Mouse (Mus musculus) stomach, embryonic 15.5 days (tissue): ENCODE results near the gene Pik3r1. TPM values are rescaled to one million over a fixed set of nuclear protein-coding genes. Genes with fewer than 3 reads are reported as not detected.

Experiments
- ATAC-seq: fragments of 200-750 bp; cut with Nextera tagmentation; 2 replicates; pipeline ENCODE4 v1.8.0; 2017; ENCODE audit warnings: low read depth, moderate number of reproducible peaks, moderate TSS enrichment; ENCODE audit not compliant: insufficient read depth, low FRiP score
- H3K27ac ChIP-seq: fragments of 300-500 bp; sonication (generic); 2 replicates; pipeline ENCODE4 v1.5.1; 2015; ENCODE audit warnings: mild to moderate bottlenecking, inconsistent platforms
- H3K27me3 ChIP-seq: fragments of 300-500 bp; sonication (generic); replicated peaks from 2 replicates; pipeline ENCODE4 v1.6.1; 2015; ENCODE audit warnings: inconsistent platforms
- H3K36me3 ChIP-seq: fragments of 300-500 bp; sonication (generic); 2 replicates; pipeline ENCODE4 v1.6.1; 2015; ENCODE audit warnings: inconsistent platforms
- H3K4me1 ChIP-seq: fragments of 300-500 bp; sonication (generic); 2 replicates; pipeline ENCODE4 v1.6.1; 2015; ENCODE audit warnings: inconsistent platforms
- H3K4me2 ChIP-seq: fragments of 300-500 bp; sonication (generic); 2 replicates; pipeline ENCODE4 v1.6.1; 2015; ENCODE audit warnings: mild to moderate bottlenecking, inconsistent platforms
- H3K4me3 ChIP-seq: fragments of 300-500 bp; sonication (generic); replicated peaks from 2 replicates; pipeline ENCODE4 v1.5.1; 2015; ENCODE audit warnings: inconsistent platforms
- H3K9ac ChIP-seq: fragments of 300-500 bp; sonication (generic); 2 replicates; pipeline ENCODE4 v1.6.1; 2015; ENCODE audit warnings: inconsistent platforms
- H3K9me3 ChIP-seq: fragments of 300-500 bp; sonication (generic); 2 replicates; pipeline ENCODE4 v1.6.1; 2016; ENCODE audit warnings: inconsistent platforms
- WGBS: fragments of 180-500 bp; shearing (Covaris S2); methylation state at CpG from one replicate; pipeline ENCODE4 v1.1.7; 2015; 5-methylcytosine and 5-hydroxymethylcytosine counted together
- polyA plus RNA-seq: library from polyadenylated mRNA; unstranded; fragments of >200 nt; fragmentation: Nextera tagmentation; extraction: Ambion mirVana; gene quantifications from 2 replicates; pipeline ENCODE4 v1.2.1, GENCODE M21; 2015

Pik3r1 gene
- polyA plus RNA-seq, 1 experiment from 2014 or later = 55.0 TPM

DNA sequence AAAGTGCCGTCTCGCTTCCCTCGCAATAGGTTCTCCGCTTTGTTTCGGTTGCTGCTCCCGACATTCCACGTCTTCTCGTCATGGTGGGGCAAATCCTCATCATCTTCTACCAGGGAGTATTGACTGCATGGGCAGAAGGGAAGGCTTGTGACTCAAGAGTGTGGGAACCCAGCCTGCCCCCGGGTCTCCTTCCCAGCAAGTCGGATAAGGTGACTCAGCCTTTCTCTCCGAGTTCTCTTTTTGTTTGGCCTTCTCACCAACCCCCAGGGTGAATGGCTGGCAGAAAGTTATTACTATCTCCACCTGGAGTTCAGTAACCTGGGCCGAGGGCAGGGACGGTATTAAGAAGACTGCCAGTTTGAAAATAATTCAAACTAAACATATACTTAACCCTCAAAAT is 81.8 kb downstream of the Pik3r1 start:
- Histone ChIP-seq H3K4me3 (no peak overlapping the region), H3K36me3 (peaks cover 43% of the 10 kb centered on the region), H3K27me3 (no peaks in the 10 kb centered on the region), H3K9ac (no peak overlapping the region), H3K9me3 (no peaks in the 10 kb centered on the region), H3K27ac (no peak overlapping the region), H3K4me1 (no peaks in the 10 kb centered on the region), H3K4me2 (no peak overlapping the region)
- no peak for ATAC-seq
- 88% methylated on average over 13 of the region's 13 CpGs for WGBS

DNA sequence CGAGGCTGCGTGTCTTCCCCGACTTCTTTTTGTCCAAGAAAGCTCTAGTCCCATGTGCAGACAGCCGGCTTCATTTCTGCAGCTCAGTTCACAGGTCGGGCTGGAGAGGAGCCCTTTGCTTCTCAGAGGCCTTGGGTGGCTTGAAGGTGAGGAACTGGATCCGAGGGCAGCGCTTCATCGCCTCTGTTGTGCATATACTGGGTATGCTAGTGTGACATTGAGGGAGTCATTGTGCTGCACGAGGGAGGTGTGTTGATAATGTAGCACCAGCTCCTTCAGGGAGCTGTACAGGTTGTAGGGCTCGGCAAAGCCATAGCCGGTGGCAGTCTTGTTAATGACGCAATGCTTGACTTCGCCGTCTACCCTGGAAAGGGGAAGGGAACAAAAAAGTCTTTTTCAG is 83.3 kb downstream of the Pik3r1 start:
- no peak overlapping the region for H3K4me3 ChIP-seq
- no peaks in the 10 kb centered on the region for H3K9me3 ChIP-seq
- no peak overlapping the region for H3K4me2 ChIP-seq
- H3K27ac ChIP-seq = no peak overlapping the region
- no peaks in the 10 kb centered on the region for H3K4me1 ChIP-seq
- no peak for ATAC-seq
- H3K27me3 ChIP-seq = no peaks in the 10 kb centered on the region
- peaks cover 38% of the 10 kb centered on the region for H3K36me3 ChIP-seq
- 90% methylated on average over 14 of the region's 14 CpGs for WGBS
- no peak overlapping the region for H3K9ac ChIP-seq

DNA sequence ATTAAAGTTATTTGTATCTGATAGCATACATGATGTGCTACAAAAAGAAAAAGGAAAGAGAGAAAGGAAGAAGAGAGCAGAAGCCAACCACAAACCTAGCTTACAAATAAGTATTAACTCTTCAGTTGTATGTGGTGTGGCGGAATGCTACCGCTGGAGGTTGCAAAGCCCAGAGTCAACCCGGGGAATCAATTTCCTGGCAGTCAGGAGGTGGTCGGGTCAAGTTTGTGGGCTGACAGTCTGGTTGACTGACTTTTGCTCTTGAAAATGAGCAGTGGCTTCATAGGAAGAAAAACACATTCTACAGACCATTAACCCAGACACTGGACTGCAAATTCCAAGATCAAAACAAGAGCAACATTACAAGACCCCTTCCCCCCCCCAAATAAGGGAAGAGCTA is 85.6 kb downstream of the Pik3r1 start:
- H3K4me1 ChIP-seq = no peaks in the 10 kb centered on the region
- no peaks in the 10 kb centered on the region for H3K9me3 ChIP-seq
- no peak overlapping the region for H3K9ac ChIP-seq
- peaks cover 33% of the 10 kb centered on the region for H3K36me3 ChIP-seq
- no peak overlapping the region for H3K4me3 ChIP-seq
- no peaks in the 10 kb centered on the region for H3K27me3 ChIP-seq
- H3K4me2 ChIP-seq = no peak overlapping the region
- no peak for ATAC-seq
- no peak overlapping the region for H3K27ac ChIP-seq
- 75% methylated on average over 4 of the region's 4 CpGs for WGBS

DNA sequence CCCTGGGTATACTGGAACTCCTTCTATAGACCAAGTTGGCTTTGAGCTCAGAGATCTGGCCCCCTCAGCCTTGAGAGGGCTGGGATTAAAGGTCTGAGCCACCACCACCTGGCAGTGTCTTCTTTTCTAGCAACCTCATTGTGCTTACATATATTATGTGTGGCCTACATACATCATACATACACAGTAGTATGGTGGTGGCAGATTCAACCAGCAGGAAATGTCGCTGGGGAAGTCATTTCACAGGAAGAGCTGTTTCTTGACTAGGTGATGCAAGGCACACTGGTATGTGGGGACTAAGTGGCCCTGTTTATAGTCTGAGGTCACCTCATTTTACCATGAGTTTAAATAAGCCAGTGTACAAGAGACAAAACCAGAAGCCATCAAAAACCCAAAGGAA is 87.9 kb downstream of the Pik3r1 start:
- H3K36me3 ChIP-seq = peaks cover 22% of the 10 kb centered on the region
- H3K9ac ChIP-seq = no peak overlapping the region
- no peaks in the 10 kb centered on the region for H3K9me3 ChIP-seq
- no peak overlapping the region for H3K4me3 ChIP-seq
- no peak overlapping the region for H3K4me2 ChIP-seq
- ATAC-seq = no peak
- H3K27me3 ChIP-seq = no peaks in the 10 kb centered on the region
- no peak overlapping the region for H3K27ac ChIP-seq
- H3K4me1 ChIP-seq = no peaks in the 10 kb centered on the region
- 95% methylated on average over 1 of the region's 1 CpGs for WGBS

DNA sequence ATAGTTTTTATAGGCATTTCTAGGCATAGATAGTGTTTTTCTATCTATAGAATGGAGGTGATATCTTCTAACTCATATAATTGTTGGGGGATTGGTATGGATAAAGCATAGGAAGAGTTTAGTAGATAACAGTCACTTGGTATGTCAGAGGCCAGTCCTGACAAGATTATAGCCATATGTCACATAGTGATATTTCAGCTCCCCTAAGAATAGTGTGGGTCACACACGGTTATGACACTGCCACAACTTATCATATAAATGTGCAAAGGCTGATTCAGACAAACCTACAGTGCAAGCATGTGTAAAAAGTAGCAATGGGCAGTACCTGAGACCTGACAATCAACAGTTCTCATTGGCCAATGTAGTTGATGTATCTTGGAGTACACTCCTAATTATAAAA is 89.0 kb downstream of the Pik3r1 start:
- no peak for ATAC-seq
- 76% methylated on average over 1 of the region's 1 CpGs for WGBS
- Histone ChIP-seq H3K9me3 (no peaks in the 10 kb centered on the region), H3K4me3 (no peak overlapping the region), H3K27ac (no peak overlapping the region), H3K9ac (no peak overlapping the region), H3K36me3 (peaks cover 17% of the 10 kb centered on the region), H3K4me1 (no peaks in the 10 kb centered on the region), H3K4me2 (no peak overlapping the region), H3K27me3 (no peaks in the 10 kb centered on the region)

DNA sequence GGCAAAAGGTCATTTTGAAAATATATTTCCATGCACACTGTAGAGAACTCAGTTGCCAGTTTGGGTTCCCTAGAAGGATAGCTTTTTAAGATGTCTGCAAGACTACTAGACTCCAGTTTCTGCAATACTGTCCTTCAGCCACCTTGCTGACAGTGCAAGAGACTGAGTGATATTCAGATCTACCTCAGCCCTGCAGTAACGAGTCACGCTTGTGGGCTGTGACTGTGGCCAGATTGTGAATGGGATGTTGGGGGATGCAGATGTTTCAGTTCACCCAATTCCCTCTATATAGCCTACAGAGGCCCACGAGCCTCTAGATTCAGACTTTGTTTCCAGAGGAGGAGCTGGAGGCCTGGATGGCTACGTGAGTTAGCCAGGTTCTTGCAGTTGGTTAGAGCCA is 90.0 kb downstream of the Pik3r1 start:
- Histone ChIP-seq H3K27ac (no peak overlapping the region), H3K4me3 (no peak overlapping the region), H3K4me2 (no peak overlapping the region), H3K27me3 (no peaks in the 10 kb centered on the region), H3K9ac (no peak overlapping the region), H3K4me1 (no peaks in the 10 kb centered on the region), H3K9me3 (no peaks in the 10 kb centered on the region), H3K36me3 (peaks cover 12% of the 10 kb centered on the region)
- WGBS = 81% methylated on average over 4 of the region's 4 CpGs
- no peak for ATAC-seq

DNA sequence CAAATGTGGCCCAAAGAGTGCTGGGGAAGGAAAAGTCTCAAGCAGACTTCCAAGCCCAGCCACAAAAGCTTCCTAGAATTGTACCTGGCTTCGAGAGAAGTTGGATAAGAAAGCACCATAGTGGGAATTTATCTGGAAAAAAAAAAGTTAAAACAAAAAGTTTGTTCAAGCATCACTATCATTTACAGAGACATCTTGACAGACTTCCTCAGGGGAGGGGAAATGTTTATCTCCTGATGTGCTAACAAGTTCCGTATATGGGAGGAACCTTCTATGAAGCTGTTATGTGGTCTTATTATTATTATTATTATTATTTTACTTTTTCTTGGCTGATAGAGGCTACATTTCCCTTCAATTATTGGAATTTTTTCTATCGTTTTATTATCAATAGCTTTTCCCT is 94.1 kb downstream of the Pik3r1 start:
- 76% methylated on average over 3 of the region's 3 CpGs for WGBS
- Histone ChIP-seq H3K27me3 (no peaks in the 10 kb centered on the region), H3K4me1 (no peaks in the 10 kb centered on the region), H3K27ac (no peak overlapping the region), H3K9ac (no peak overlapping the region), H3K4me3 (no peak overlapping the region), H3K9me3 (no peaks in the 10 kb centered on the region), H3K4me2 (no peak overlapping the region), H3K36me3 (no peaks in the 10 kb centered on the region)
- ATAC-seq = no peak

DNA sequence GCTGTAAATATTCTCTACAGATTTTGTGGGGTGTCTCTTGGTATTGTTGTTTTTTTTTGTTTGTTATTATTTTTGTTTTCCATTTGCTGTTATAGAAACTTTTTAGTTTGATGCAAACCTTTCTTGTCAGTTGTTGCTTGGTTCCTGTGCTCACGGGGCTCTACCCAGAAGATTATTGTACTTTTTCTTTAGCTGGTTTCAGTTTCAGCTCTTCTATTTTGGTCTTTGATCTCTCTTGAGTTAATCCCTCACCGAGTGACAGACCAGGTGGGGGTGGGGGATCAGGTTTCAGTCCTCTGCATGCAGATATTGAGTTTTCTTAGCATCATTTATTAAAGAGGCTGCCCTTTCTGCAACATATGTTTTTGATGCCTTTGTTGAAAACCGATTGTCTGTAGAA is 99.2 kb downstream of the Pik3r1 start:
- 19% methylated on average over 3 of the region's 3 CpGs for WGBS
- no peak overlapping the region for H3K4me3 ChIP-seq
- no peak overlapping the region for H3K9ac ChIP-seq
- no peak for ATAC-seq
- H3K9me3 ChIP-seq = no peaks in the 10 kb centered on the region
- H3K4me2 ChIP-seq = no peak overlapping the region
- no peaks in the 10 kb centered on the region for H3K4me1 ChIP-seq
- H3K36me3 ChIP-seq = no peaks in the 10 kb centered on the region
- H3K27me3 ChIP-seq = no peaks in the 10 kb centered on the region
- H3K27ac ChIP-seq = no peak overlapping the region

DNA sequence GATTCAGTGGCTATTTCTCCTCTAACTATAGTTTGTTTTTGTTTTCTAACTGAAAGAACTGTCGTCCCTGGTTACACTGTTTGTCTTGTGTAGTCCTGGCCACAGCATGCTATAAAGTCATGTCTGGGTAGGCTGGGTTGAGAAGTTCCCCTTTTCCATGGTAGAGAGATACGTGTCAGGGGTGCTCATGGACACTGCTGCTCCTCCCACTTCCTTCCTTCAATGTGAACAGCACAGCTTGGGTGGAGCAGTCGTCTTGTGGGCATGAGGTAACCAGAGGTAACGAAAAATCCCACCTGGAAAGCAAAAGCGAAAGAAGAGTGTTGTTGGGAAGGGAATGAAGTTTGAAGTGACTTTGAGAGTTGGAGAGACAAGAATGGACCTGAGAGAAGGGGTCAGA is 104.0 kb downstream of the Pik3r1 start:
- no peak overlapping the region for H3K4me2 ChIP-seq
- ATAC-seq = no peak
- no peaks in the 10 kb centered on the region for H3K36me3 ChIP-seq
- H3K27me3 ChIP-seq = no peaks in the 10 kb centered on the region
- H3K9me3 ChIP-seq = no peaks in the 10 kb centered on the region
- H3K9ac ChIP-seq = no peak overlapping the region
- H3K4me3 ChIP-seq = no peak overlapping the region
- no peaks in the 10 kb centered on the region for H3K4me1 ChIP-seq
- no peak overlapping the region for H3K27ac ChIP-seq
- 78% methylated on average over 5 of the region's 5 CpGs for WGBS

DNA sequence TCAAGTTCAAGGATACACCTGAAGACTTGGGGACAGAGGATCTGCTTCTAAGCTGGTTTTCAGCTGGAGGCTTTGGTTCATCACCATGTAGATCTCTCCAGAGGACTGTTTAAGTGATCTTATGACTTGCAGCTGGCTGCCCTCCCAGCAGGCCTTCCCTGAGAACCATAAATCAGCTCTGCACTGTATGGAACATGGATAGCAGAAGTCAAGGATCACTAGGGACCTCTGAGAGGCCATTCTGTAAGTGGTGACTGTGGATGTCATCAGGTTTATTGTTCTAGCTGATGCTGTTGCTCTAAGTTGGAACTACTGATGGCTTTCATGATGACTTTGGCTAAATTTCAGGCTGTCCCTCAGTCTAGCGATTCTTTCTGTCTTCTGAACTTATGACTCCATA is 105.1 kb downstream of the Pik3r1 start:
- no peaks in the 10 kb centered on the region for H3K27me3 ChIP-seq
- no peak overlapping the region for H3K9ac ChIP-seq
- WGBS = 80% methylated on average over 1 of the region's 1 CpGs
- no peak overlapping the region for H3K27ac ChIP-seq
- no peaks in the 10 kb centered on the region for H3K4me1 ChIP-seq
- no peak overlapping the region for H3K4me3 ChIP-seq
- no peaks in the 10 kb centered on the region for H3K36me3 ChIP-seq
- H3K9me3 ChIP-seq = no peaks in the 10 kb centered on the region
- ATAC-seq = no peak
- H3K4me2 ChIP-seq = no peak overlapping the region

DNA sequence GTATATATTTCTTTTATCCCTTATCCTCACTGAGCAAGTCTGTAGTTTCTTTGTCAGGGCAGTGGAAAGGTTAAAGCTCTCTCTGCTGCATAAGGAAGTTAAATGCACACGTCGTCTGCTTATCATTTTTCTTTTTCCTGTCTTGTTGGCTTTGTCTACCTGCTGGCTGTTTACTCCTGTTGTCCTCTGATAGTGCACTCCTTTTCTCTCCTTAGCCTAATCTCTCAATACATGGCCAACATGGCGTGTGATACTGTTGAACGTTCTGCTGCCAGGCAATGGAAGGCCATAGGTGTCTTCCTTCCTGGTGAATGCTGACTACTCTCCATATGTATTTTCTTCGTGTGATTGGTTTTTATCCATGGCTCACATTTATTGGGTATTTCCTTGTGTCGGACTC is 106.5 kb downstream of the Pik3r1 start:
- H3K27ac ChIP-seq = no peak overlapping the region
- H3K4me2 ChIP-seq = no peak overlapping the region
- no peaks in the 10 kb centered on the region for H3K4me1 ChIP-seq
- ATAC-seq = no peak
- H3K9ac ChIP-seq = no peak overlapping the region
- no peaks in the 10 kb centered on the region for H3K27me3 ChIP-seq
- 72% methylated on average over 6 of the region's 6 CpGs for WGBS
- H3K9me3 ChIP-seq = no peaks in the 10 kb centered on the region
- no peaks in the 10 kb centered on the region for H3K36me3 ChIP-seq
- H3K4me3 ChIP-seq = no peak overlapping the region

DNA sequence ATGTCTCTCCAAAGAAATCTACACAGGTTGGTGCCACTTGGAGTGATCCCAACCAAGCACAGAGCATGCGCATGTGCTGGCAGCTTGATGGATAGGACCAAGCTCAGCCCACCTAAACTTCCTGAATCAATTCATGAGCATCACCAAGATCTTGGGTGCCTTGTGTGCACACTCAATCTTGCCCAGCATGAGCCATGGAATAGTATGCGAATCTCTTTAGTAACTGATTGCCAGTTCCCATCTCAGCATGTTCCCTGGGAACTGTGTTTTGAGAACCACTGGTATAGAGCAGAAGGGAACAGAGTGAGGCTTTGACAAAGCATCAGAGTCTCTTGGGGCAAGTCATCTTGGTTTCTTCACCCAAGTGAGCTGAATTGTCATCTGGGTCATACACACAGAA is 107.8 kb downstream of the Pik3r1 start:
- Histone ChIP-seq H3K9ac (no peak overlapping the region), H3K36me3 (no peaks in the 10 kb centered on the region), H3K9me3 (no peaks in the 10 kb centered on the region), H3K27ac (no peak overlapping the region), H3K4me2 (no peak overlapping the region), H3K4me3 (no peak overlapping the region), H3K27me3 (no peaks in the 10 kb centered on the region), H3K4me1 (no peaks in the 10 kb centered on the region)
- ATAC-seq = no peak
- 93% methylated on average over 2 of the region's 2 CpGs for whole genome bisulfite sequencing

DNA sequence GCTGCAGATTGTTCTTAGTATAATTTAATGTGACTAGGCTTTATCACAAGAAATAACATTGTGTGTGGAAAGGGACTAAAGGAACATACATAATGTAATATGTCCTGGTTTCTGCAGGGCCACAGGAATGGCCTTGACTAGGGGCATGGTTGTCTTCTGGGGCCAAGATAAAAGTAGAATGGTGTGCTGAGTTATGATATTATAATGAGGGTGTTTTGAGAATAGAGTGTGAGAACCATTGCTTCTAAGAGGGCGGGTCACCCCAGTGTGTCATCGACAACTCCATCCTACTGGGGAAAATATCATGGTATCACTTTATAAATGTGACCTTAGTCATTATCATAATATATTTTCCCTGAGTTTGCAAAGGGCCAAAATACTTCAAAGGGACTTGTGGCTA is 115.9 kb downstream of the Pik3r1 start:
- 91% methylated on average over 2 of the region's 2 CpGs for WGBS
- H3K36me3 ChIP-seq = no peaks in the 10 kb centered on the region
- no peak overlapping the region for H3K4me2 ChIP-seq
- H3K4me1 ChIP-seq = no peaks in the 10 kb centered on the region
- no peak overlapping the region for H3K27ac ChIP-seq
- no peak for ATAC-seq
- no peaks in the 10 kb centered on the region for H3K27me3 ChIP-seq
- no peaks in the 10 kb centered on the region for H3K9me3 ChIP-seq
- no peak overlapping the region for H3K4me3 ChIP-seq
- no peak overlapping the region for H3K9ac ChIP-seq
